Mouse (Mus musculus): ENCODE data around the gene Cnnm2.
A peak's percentile ranks its signal among the peaks of the same experiment; 100 is the strongest.

Cnnm2 gene

DNA sequence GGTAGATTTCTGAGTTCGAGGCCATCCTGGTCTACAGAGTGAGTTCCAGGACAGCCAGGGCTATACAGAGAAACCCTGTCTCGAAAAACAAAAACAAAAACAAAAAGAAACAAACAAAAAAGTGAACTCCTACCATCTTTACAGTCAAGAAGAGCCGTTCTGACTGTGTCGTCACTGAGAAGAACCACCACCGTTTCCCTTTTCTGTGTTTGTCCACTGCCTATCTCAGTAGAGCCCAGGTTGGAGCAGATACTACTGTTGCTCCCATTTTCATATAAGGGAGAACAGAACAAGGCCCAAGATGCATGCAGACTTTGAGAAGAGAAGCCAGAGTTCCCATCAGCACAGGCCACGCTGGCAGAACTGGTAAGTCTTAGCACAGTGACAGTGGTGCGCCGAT, 129.3 kb downstream of the Cnnm2 start:
- DNase-seq, result no peak

DNA sequence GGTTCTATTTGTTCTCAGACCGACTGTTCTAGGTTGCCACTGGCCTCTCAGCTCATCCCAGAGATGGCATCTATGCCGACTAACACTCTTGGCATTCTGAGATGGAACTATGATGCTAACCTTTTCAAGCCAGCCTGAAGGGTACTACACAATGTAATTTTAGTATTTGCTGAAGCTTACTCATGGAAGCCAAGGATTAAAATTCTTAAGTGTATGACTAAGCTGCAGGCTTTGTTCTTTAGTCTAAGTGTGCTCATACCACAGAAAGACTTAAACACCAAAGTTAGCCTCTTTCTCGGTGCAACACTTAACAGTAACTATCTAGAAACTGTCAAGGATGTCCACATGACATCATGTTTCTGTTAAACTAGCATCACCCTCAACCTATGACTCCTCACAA, 131.5 kb downstream of the Cnnm2 start:
- DNase-seq, result no peak

DNA sequence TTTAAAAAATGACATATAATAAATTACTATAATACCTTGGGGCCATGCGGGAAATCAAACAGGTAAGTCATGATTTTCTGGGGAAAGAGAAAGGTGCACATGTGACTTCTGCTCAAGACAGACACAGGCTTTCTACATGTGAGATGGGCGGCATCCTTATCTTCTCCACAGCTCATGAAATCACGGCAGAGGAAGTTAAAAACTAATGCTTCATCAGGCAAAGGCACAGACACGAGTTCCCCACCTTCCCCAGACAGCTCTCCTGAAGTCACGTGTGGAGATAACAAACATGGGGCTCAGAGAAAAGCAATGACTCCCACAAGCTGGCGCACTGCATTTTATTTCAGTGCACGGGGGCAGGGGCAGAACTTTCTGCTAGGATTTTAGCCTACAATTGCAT, 132.1 kb downstream of the Cnnm2 start:
- DNase-seq, result no peak

DNA sequence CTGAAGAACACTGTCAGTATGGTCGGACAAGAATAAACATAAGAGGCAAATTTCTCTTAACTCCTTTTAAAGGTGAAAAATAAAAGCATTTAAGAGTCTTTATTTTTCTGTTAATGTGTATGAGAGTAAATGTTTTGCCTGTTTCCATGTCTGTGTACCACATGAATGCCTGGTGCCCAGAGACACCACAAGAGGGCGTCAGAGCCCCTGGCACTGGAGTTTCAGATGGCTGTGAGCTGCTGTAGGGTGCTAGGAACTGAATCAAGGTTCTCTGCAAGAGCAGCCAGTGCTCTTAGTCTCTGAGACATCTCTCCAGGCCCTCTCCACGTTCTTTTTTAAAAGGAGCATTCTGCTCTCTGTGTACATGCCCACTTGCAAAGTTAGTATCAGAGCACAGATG, 135.7 kb downstream of the Cnnm2 start:
- no peak for DNase-seq

DNA sequence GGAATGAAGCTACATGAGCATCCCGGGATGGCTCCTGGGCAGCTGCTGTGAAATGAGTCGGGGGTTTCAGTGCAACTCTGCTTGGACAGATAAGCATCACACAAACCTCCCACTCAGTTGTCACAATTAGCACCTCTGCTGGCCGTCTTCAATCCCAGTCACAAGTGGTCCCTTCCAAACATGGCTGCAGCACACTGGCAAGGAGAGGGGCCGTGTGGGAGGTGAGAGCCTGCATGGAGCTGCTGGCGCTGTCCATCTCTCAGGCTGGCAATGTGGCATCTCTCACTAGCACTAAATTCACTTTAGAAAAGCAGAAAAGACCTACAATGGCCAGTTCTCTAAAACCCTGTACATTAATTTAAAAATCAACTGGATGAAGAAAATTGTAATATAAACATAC, 136.8 kb downstream of the Cnnm2 start:
- DNase-seq, result no peak

DNA sequence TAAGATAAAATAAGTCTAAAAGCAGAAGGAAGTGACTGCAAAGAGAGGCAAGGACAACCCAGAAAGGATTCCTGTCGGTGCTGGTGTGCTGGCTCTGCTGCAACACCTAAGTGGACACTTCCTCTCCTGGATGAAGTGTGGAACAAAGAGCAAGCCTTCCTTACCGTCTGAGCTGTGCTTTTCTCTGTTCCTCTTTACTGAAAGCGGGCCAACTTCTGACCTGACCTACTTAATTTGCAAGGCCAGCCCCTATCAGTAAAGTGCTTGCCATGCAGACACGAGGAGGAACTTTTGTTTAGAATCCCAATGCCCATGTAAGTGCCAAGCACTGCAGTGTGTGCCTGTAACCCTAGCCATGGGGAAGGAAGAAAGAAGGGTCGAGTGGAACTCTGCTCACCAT, 137.9 kb downstream of the Cnnm2 start:
- DNase-seq, result no peak

DNA sequence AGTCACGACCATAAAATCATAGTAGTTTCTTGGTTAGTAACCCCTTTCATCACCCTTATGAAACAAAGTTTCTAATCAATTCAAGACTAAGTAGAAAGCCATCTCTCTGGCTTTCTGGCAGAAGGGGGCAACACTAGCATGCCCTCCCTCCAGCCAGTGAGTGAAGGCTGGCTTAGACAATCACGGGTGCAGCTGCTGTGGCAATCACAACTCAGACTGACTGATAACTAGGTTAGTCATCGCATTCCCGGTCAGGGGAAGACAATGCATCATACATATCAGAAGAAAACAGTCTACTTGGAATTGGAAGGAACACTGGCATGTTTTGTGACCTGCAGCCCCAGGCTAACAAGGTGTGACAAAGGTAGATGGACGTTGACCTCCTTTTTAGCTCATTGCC, 138.5 kb downstream of the Cnnm2 start:
- no peak for DNase-seq

DNA sequence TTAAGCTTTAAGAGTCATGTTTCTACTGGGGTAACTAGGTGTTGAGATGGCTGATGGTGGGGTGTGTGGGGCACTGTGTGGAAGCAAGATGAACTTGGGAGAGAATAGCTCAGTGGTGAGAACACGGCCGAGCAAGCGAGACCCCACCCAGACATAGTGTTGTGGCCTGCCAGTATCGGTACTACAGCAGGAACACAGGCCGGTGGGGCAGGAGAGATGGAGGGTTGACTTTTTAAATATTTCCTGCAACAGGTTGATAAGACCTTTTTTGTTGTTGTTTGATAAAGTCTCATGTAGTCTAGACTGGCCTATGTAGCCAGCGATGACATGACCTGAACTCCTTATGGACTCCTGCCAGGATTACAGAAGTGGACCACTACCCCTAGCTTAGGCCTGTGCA, 139.4 kb downstream of the Cnnm2 start:
- no peak for DNase-seq

DNA sequence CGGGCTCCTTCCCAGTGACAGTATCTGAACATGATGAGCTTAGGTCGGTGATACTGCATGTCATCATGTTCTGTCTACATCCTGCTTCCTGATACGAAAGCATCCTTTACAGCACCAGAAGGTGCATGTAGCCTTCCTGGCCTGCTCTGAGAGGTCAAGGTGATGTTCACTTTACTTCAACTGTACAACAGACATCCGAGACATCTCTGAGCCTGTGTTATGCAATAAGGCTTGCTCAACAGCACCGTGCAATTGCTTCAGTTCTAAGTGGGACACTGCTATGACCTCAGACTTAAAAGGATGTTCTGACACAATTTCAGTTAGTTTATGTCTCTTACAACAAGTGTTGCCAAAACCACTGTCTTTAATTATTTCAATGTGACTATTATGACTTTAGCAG, 139.9 kb downstream of the Cnnm2 start:
- DNase-seq, result no peak

DNA sequence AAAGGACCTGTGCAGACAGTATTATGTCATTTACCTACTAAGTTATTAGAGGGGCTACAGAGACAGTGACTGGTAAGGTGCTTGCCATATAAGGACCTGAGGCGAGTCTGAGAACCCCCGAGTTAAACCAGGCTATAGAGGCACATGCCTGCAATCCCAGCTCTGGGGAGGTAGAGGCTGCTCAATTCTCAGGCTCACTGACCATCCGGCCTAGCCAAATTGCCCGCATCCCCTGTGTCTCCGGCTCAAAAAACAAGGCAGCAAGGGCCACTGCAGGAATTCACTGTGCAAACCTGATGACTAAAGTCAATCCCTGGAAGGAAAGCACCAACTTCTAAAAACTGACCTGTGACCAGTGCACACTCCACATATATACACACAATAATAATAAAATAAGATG, 142.0 kb downstream of the Cnnm2 start:
- DNase-seq, result no peak

DNA sequence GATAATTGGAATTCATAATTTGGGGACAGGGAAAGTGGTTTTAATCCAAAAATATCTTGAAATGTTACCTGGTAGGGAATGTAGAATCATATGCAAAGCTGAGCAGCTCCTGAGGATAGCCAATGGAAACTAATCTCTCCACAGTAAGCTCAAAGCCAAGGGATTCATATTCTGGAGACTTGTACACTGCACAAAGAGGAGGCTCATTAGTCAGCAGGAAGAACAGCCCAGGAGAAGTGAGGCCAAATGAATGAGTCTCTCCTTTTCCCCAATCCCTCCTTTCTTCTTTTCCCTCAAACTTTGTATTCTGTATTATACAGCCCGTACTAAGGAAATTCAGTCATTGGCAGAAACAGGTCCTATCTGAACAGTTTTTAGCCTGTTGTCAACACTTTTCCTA, 143.5 kb downstream of the Cnnm2 start:
- no peak for DNase-seq

DNA sequence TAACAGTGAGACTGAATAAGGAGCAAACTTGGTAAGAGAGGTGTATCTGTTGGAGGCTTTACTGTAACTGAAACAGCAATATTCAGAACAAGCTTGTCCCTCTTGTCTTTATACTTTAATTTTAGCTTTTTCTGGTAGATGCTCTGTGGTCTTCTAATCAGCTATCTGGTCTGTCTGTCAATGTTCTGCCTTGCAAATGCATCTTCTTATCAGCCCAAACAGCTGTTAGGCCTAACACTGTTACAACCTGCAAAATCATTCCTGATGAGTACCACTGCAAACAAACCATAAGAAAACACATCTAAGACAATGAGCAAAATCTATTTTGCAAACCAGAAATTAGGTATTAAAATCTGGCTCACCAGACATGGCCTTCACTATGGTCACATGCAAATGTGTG, 144.0 kb downstream of the Cnnm2 start:
- no peak for DNase-seq

DNA sequence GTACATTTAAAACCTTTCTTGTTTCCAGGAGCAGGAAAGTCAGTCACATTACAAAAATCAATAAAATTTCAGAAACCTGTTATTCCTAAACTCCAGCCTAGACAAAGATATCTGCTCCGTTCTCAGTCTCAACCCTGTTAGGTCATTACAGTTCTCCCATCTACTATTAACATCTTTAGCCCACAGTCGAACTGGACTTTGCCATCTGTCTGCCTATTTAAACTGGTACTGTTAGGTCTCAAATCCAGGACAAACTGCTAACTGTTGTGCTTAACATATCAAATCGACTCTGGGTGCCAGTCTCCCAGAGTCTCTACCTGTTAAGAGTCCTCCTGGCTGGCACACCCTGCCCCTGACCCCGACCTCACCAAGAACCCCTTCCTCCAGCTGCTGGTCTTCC, 144.6 kb downstream of the Cnnm2 start:
- no peak for DNase-seq

DNA sequence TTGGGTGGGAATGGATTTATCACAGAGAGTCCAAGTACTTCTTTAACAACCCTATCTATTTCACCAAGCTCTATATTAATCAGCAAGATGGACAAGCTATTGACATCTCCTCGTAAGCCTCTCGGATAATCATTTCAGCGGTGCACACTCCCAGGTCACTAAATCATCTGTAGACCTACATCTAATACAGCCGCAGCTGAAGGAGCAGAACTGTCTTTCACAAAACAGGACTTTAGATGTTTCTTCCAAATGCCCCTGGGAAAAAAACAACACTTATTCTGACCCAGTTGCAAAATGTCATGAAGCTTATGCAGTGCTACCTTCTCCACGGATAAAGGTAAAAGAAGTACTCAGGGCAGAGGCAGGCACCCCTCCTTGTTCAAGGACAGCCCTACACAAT, 146.8 kb downstream of the Cnnm2 start:
- no peak for DNase-seq

DNA sequence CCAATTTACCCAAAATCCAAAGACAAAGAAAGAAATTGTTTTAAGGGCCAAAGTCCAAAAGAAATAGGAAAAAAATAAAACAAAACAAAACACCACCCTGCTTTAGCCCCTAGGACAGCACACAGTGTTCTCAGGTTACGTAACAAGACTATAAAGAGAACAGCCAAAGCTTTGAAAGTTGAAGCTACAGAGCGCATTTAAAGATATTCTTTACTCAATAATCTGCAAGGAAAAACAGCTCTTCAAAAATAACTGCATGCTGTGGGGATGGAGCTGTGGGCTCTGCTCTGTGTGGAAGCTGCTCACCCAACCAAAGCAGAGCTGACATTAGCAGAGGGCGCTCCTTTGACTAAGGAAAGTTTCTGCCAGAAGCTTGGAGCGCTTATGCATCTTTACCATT, 147.6 kb downstream of the Cnnm2 start:
- no peak for DNase-seq

DNA sequence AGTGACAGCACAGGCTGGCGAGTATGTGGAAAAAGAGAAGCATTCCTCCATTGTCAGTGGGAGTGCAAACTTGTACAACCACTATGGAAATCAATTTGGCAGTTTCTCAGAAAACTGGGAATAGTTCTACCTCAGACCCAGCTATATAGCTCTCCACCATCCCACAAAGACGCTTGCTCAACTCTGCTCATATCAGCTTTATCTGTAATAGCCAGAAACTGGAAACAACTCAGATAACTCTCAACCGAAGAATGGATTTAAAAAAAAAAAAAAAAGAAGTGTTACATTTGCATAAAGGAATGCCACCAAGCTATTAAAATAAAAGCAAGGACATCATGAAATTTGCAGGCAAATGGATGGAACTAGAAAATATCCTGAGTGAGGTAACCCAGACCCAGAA, 150.1 kb downstream of the Cnnm2 start:
- DNase-seq, result no peak

DNA sequence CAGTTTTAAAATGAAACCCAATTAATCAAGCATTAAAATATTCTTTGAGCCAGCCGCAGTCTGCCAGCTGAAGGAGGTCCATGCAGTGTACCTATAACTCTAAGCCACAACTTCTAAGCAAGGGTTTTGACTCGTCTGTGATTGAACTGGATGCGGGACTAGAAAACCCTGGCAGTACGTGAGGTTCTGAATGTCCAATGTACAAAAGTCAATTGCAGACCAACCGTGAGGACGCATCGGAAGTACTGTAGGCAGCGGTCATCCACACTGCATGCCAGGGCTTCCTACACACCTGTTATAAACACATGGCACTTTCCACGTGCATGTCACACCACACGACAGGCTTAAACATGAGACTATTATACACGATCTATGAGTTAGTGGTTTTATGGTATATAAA, 152.2 kb downstream of the Cnnm2 start:
- DNase-seq, result no peak

DNA sequence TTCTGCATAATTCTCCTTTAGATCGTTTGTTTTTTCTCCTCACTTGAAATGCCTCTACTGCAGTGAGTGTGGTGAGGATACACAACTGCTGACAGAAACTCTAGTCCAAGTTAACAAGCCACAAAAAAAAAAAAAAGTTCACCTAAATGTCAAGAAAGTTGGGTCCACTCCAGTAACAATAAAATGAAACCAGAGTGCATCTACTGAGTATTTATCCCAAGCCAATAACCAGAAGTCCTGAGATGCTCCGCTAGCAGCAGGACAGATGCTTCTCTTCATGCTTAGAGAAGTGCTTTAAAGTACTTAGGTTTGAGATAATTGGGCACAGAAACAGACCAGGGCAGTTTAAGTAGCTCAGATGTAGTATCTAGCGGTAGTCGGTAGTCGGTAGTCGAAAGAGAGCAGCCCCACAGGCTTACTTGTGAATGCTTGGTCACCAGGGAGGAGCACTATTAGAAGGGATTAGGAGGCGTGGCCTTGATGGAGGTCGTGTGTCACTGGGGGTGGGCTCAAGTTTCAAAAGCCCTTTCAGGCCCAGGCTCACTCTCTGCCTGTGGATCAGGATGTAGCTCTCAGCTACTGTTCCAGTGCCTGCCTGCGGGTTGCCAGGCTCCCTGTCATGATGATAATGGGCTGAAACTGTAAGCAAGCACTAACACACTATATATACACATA, 154.1 kb downstream of the Cnnm2 start:
- DNase-seq, result no peak

DNA sequence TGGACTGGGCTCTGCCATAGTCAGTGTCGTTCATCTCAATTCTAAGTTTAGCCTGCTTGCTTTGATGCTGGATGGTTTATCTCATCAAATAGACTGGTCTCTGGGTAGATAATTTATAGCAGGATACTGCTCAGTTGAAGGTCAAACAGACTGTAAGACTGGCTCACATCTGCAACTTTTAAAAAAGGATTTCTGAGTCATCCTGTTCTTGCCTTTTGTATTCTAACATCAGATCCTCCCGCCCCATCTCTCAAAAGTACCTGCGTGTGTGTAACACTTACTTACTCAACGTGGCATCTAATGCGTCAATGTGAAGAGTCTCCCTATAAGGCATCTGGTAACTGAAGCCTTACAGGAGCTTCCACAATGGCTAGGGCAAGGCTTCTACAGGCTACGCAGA, 159.2 kb downstream of the Cnnm2 start:
- no peak for DNase-seq

DNA sequence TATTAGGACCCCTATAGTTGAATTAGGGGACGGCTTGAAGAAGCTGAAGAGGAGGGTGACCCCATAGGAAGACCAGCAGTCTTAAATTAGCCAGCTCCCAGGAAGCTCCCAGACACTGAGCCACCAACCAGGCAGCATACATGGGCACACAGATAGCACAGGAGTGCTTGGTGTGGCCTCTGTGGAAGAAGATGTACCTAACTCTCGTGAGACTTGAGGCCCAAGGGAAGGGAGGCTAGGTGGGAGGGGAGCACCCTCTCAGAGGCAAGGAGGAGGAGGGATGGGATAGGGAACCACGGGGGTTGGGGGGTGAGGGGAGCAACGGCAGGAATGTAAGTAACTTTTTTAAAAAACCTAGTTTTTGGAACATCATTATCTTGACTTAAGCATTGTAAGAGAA, 165.0 kb downstream of the Cnnm2 start:
- DNase-seq, result no peak

DNA sequence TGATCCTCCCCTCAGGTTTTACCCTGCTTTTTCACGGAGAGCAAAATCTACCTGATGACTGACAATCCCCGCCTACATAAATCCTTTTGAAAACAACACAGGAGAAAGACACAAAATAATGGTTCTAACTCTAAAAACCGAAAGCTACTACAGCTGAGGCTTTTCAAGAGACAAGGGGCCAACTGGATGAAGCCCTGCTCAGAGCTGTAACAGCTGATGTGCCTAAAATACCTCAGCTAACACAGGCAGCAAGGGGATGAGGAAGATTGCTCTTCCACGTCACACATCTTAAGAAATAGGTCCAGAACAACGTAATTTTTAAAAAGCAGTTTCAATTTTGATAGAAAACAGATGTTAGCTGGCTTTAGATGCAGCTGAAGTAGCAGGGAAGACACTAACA, 165.6 kb downstream of the Cnnm2 start:
- DNase-seq, result no peak

DNA sequence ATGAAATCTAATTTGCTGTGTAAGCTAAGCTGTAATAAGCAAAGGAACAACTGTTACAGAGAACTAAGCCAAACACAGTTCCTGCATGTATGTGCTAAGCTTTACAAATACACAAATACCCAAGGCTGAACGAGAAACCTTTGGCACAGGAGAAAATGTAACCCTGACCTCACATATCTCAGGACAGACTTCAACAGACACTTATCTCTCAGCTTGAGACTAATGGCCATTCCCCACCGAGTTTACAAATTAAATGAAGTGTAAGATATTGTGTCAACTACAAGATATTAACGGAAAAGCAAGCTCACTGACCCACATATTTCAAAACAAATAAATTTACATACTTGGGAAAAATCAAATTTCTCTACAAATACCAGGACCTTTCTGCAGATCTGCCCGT, 166.7 kb downstream of the Cnnm2 start:
- DNase-seq, result no peak

DNA sequence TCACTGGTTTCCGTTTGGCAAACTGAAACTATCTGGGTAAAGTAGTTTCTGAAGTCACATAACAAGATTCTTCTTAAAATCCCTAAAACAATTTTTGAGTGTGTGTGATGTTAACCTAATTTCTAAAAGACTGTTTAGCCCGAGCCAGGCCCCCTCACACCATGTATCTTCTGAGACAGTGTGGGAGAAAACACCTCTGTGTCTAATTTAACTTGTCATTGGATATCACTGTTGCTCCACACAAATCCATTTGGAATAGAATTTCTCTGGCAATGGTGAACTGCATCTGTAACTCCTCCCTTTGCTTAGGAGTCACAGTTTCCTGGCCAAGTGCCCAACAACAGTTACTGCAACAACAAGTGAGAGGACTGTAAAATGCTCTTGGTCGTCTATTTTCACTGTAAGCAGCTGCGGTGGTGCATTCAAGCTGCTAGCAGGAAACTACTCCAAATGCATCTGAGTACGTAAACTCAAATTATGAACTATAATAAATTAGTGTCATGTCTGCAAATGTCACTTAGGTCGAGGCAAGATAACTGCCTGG, 167.7 kb downstream of the Cnnm2 start:
- peak; percentile 52 for DNase-seq

All from right cerebral cortex, postnatal 14 days (tissue).